Mouse (Mus musculus) olfactory bulb, adult 2 months (tissue): ENCODE measurements around the gene Pkdrej. TPM values are rescaled to one million over a fixed set of nuclear protein-coding genes. Genes with fewer than 3 reads are reported as not detected.

Experiments used
- H3K27ac ChIP-seq: fragments of 200-500 bp; 2 replicates; pipeline ENCODE4 v1.5.1; 2012; ENCODE audit warnings: low read depth, low read length; ENCODE audit not compliant: insufficient read depth
- H3K4me1 ChIP-seq: fragments of 200-500 bp; 2 replicates; pipeline ENCODE4 v1.6.1; 2012; ENCODE audit warnings: low read length; ENCODE audit not compliant: control insufficient read depth, insufficient read depth
- H3K4me3 ChIP-seq: fragments of 200-500 bp; 2 replicates; pipeline ENCODE4 v1.5.1; 2012; ENCODE audit warnings: mild to moderate bottlenecking, low read depth, low read length, moderate library complexity; ENCODE audit not compliant: insufficient read depth
- CTCF ChIP-seq: fragments of 200-500 bp; IDR thresholded peaks from 2 replicates; pipeline ENCODE4 v1.5.1; 2012; ENCODE audit warnings: low read depth, mild to moderate bottlenecking, low read length, moderate library complexity; ENCODE audit not compliant: insufficient read depth
- POLR2A ChIP-seq: fragments of 200-500 bp; IDR thresholded peaks from 2 replicates; pipeline ENCODE4 v1.6.1; 2012; ENCODE audit warnings: mild to moderate bottlenecking, low read depth, low read length, moderate library complexity; ENCODE audit not compliant: insufficient read depth
- WGBS: fragments of 180-500 bp; shearing (Covaris S2); methylation state at CpG from one replicate; pipeline ENCODE4 v1.1.7; 2018; 5-methylcytosine and 5-hydroxymethylcytosine counted together
- polyA plus RNA-seq: library from polyadenylated mRNA; stranded (reverse); fragments of >200 nt; gene quantifications from 2 replicates; pipeline ENCODE4 v1.2.4, GENCODE M21; 2012; ENCODE audit warnings: low replicate concordance; ENCODE audit not compliant: missing spikeins, insufficient read depth, insufficient read length

The Pkdrej gene
- polyA plus RNA-seq, 1 experiment, result not detected

DNA sequence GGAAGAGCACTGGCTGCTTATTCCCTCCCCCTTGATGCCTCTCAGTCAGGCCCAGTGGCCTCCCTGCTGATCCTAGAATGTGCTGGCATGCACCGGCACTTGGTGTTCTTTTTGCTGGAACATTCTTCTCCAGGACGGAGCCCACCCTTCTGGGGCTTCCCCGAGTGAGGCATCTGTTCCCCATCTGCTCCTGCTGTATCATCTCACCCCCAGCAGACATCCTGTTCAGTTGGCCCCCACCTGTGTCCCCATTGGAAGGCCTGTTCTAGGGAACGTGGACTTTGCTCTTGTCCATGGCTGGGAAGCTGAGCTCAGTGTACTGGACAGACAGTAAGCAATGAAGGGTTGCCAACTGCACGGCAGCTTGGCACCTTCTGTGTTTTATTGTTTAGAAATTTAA, 44.8 kb downstream of the Pkdrej start:
- WGBS, result 76% methylated on average over 5 of the region's 5 CpGs
- Histone ChIP-seq H3K4me3 (no peak overlapping the region), H3K4me1 (no peaks in the 10 kb centered on the region), H3K27ac (no peak overlapping the region)
- no peak for TF ChIP-seq CTCF
- no peak for TF ChIP-seq POLR2A

GRCm38 (mm10) chr15:85776241-85776640, 45.3 kb downstream of the Pkdrej start:
- WGBS, result 72% methylated on average over 2 of the region's 2 CpGs
- Histone ChIP-seq H3K4me1 (no peaks in the 10 kb centered on the region), H3K4me3 (no peak overlapping the region), H3K27ac (no peak overlapping the region)
- no peak for TF ChIP-seq POLR2A
- no peak for TF ChIP-seq CTCF

GRCm38 (mm10) chr15:85775001-85775400, 46.5 kb downstream of the Pkdrej start:
- H3K4me3 ChIP-seq, result no peak overlapping the region
- TF ChIP-seq CTCF (no peak), POLR2A (no peak)
- WGBS, result 86% methylated on average over 7 of the region's 7 CpGs
- H3K27ac ChIP-seq, result no peak overlapping the region
- H3K4me1 ChIP-seq, result no peaks in the 10 kb centered on the region

- TF ChIP-seq CTCF (no peak), POLR2A (no peak)
- 90% methylated on average over 9 of the region's 9 CpGs for WGBS
- Histone ChIP-seq H3K27ac (no peak overlapping the region), H3K4me3 (no peak overlapping the region), H3K4me1 (no peaks in the 10 kb centered on the region)
Measured at GRCm38 (mm10) chr15:85774419-85774818, 47.1 kb downstream of the Pkdrej start.

GRCm38 (mm10) chr15:85772146-85772740, 49.3 kb downstream of the Pkdrej start:
- Histone ChIP-seq H3K4me1 (no peaks in the 10 kb centered on the region), H3K27ac (no peak overlapping the region), H3K4me3 (no peak overlapping the region)
- no peak for TF ChIP-seq POLR2A
- no peak for TF ChIP-seq CTCF
- 85% methylated on average over 11 of the region's 11 CpGs for WGBS

DNA sequence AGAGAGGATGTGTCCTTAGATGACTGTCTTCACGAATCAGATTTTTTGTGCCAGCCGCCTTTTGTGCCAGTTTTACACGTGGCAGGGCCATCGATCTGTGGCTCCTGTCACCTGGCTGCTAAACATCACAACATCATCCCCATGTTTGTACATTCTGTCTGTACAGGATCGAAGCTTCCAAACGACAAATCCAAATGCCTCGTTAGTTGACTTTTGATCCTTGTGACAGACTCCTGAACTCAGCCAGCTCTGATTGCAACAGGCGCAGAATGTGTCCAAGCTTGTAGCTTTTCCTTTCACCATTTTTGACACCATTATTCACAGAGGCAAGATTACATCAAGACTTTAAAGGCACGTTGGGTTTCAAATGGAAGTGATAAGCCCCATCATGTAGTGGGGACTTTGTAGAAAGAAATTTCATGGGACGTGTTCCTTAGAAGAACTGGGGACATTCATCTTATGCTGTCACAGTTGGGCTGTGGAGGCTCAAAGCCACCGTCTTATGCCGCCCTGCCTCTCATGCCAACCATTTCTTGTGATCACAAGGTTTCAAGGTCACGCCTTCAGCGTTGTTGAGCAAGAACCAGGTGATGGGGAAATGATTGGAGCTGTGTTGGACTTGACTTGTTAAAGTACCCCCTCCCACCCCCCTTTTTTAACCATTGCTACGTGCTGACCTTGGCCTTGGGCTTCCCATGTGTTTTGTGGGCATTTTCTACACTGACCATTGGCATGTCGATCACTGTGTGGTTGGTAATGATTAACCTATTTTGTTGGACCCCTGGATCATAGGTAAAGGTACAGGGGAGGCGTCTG, 50.0 kb downstream of the Pkdrej start:
- 88% methylated on average over 17 of the region's 17 CpGs for WGBS
- no peak overlapping the region for H3K27ac ChIP-seq
- TF ChIP-seq POLR2A (no peak), CTCF (no peak)
- H3K4me3 ChIP-seq, result no peak overlapping the region
- H3K4me1 ChIP-seq, result no peaks in the 10 kb centered on the region

DNA sequence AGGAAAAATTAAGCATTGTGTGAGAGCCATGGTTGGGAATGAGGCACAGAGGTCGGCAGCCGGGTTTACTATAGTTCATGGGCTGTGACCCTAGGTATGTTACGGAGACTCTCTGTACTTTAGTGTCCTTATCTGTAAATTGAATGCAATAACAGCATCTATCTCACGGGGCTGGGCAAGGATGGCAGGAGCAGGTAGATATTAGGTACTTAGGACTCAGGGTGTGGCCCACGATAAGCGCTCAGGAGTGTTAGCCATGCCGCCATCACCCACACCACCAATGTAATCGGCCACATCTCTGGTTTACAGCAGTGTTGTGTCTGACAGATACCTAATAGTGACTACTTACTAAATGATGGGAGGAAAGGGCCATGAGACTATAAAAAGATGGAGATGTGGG, 52.5 kb downstream of the Pkdrej start:
- Histone ChIP-seq H3K4me3 (no peak overlapping the region), H3K4me1 (no peaks in the 10 kb centered on the region), H3K27ac (no peak overlapping the region)
- WGBS, result 97% methylated on average over 8 of the region's 8 CpGs
- no peak for TF ChIP-seq POLR2A
- no peak for TF ChIP-seq CTCF

- Histone ChIP-seq H3K4me1 (no peaks in the 10 kb centered on the region), H3K27ac (no peak overlapping the region), H3K4me3 (no peak overlapping the region)
- no peak for TF ChIP-seq CTCF
- TF ChIP-seq POLR2A, result no peak
- WGBS, result 88% methylated on average over 5 of the region's 5 CpGs
Measured at GRCm38 (mm10) chr15:85766677-85767076, 54.9 kb downstream of the Pkdrej start.

DNA sequence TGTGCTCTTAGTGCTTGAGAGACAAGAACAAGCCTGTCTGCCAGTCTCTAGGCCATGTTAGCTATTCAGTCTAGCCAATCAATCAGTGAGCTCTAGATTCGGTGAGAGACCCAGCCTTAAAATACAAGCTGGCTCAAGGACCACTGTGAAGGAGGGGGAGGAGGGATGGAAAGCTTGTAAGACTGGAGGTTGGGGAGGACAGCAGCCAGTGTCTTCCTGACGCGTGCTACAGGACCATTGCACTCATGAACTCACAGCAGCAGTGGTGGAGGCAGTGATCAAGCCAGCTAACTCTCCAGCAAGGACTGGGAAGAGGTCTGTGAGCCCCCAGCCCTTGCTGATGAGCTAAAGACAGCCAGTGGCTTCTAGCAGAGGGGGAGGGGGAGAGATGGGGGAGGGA, 56.5 kb downstream of the Pkdrej start:
- H3K4me1 ChIP-seq, result no peaks in the 10 kb centered on the region
- TF ChIP-seq POLR2A (no peak), CTCF (no peak)
- 48% methylated on average over 3 of the region's 3 CpGs for WGBS
- no peak overlapping the region for H3K4me3 ChIP-seq
- no peak overlapping the region for H3K27ac ChIP-seq

Other genes with a start within 250 kb of the Pkdrej start
- not detected in 2 replicates for gene Wnt7b, start 239.3 kb downstream of the Pkdrej start, polyA plus RNA-seq
- not detected in 2 replicates for gene Ppara, start 86.8 kb downstream of the Pkdrej start, polyA plus RNA-seq
- not detected in 2 replicates for gene Cdpf1, start 10.0 kb downstream of the Pkdrej start, polyA plus RNA-seq
- not detected in 2 replicates for gene Ttc38, start 10.6 kb upstream of the Pkdrej start, polyA plus RNA-seq
- gene Gtse1, start 38.0 kb upstream of the Pkdrej start, polyA plus RNA-seq, result not detected in 2 replicates
- gene Trmu, start 57.6 kb upstream of the Pkdrej start, polyA plus RNA-seq, result not detected in 2 replicates
- not detected in 2 replicates for gene Celsr1, start 212.0 kb upstream of the Pkdrej start, polyA plus RNA-seq
- gene Gramd4, start 236.0 kb upstream of the Pkdrej start, polyA plus RNA-seq, result not detected in 2 replicates